Mouse (Mus musculus): ENCODE measurements around the gene Meis2. TPM values are rescaled to one million over a fixed set of nuclear protein-coding genes. Genes with fewer than 3 reads are reported as not detected.

The Meis2 gene
- total and polyA plus RNA-seq, 2 experiments from 2014 or later, result 106 to 204 TPM

DNA sequence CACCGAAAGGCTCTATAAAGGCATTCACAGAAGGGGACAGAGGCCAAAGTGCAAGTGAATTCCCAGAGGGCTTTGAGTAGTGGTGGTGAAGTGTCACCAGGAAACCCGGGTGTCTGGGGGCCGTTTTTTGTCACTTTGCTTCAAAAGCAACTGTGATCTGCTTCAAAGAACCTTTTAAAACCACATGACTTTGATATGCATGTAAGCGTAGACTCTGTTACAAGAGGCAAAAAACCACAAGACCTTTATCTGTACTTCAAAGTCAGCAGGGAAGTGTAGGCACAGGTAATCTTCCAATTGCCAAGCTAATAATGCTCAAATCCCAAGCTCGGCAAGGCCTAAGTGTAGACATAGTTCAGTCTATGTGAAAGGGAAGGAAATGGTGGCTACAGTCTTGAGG lies 87.0 kb downstream of the Meis2 start:
- H3K4me1 ChIP-seq (ENCODE audit: insufficient read depth), result peaks cover 3% of the 10 kb centered on the region
- WGBS, result 79% methylated on average over 5 of the region's 5 CpGs
- TF ChIP-seq CTCF (IDR thresholded peaks at IDR 0.05; ENCODE audit: low read depth), result no peak
- no peak overlapping the region for H3K4me3 ChIP-seq (ENCODE audit: low read depth, low read length)
- DNase-seq (no peak), ATAC-seq (no peak)
- 0 out of 2 replicates have a peak, but pooled peaks cover 5% of the 10 kb centered on the region for H3K36me3 ChIP-seq (ENCODE audit: insufficient read depth)
- no peak overlapping the region for H3K4me2 ChIP-seq (ENCODE audit: low read depth)
- no peaks in the 10 kb centered on the region for H3K9me3 ChIP-seq (ENCODE audit: low read length)
- no peak overlapping the region for H3K9ac ChIP-seq
- no peaks in the 10 kb centered on the region for H3K27me3 ChIP-seq (ENCODE audit: insufficient read depth, low read length)
- H3K27ac ChIP-seq (ENCODE audit: low read depth, low read length), result no peak overlapping the region

DNA sequence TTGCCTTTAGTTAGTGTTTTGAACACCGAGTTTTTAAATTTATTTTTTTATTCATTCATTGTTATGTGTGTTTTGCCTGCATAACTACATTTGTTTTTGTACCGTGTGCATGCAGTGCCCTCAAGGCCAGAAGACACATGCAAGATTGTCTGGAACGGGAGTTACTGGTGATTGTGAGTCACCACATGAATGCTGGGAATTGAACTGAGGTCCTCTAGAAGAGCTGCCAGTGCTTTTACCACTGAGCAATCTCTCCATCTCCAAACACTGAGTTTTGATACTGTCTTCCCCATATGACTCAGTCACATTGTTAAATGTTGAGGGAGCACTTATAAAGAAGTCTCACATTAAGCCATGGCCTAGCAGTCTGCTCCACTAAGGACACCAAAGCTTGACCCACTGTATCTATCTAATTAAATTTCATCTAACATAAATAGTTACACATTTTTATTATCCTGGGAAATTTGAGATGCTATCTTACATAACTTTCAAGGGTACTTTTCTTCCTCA lies 94.3 kb downstream of the Meis2 start:
- Histone ChIP-seq H3K9me3 (ENCODE audit: low read length) (no peaks in the 10 kb centered on the region), H3K4me2 (ENCODE audit: low read depth) (no peak overlapping the region), H3K27me3 (ENCODE audit: insufficient read depth, low read length) (no peaks in the 10 kb centered on the region), H3K4me3 (ENCODE audit: low read depth, low read length) (no peak overlapping the region), H3K36me3 (ENCODE audit: insufficient read depth) (no peaks in the 10 kb centered on the region), H3K9ac (no peak overlapping the region), H3K4me1 (ENCODE audit: insufficient read depth) (no peaks in the 10 kb centered on the region), H3K27ac (ENCODE audit: low read depth, low read length) (no peak overlapping the region)
- ATAC-seq, result no peak
- TF ChIP-seq CTCF (IDR thresholded peaks at IDR 0.05; ENCODE audit: low read depth), result no peak
- DNase-seq, result no peak
- WGBS, result 81% methylated on average over 3 of the region's 3 CpGs

DNA sequence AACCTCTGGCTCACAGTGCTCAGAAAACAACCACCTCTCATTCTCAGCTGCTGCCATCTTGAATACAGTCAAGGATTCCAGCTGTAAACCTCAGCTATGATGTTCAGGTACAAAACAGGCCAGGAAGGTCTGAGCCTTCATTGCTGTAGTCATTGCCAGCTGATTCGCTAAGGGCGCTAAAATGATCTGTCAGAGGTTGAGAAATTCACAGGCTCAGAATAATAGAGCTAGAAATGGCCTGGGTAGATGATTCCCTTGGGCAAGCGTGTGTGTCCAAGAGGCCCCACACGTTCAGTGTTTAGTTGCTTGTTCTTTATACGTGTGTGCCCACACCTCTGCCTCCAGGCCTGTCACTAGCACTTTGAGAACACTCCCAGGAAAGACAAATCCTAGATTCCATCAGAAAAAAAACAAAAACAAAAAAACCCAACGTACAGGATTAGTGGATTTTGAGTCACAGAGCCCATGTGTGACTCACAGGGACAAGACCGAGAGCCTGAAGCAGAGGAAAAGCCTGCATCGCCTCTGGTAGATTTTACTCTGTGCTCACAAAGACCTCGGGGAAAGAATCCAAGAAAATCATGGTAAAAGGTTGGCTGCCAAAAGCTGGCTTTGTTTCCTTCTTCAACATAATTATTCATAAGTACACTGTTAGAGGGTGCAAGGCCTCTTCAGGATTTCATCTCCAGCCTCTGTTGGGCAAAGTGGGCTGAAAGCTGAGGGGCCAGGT lies 95.4 kb downstream of the Meis2 start:
- Histone ChIP-seq H3K4me2 (ENCODE audit: low read depth) (no peak overlapping the region), H3K9me3 (ENCODE audit: low read length) (no peaks in the 10 kb centered on the region), H3K9ac (no peak overlapping the region), H3K4me3 (ENCODE audit: low read depth, low read length) (no peak overlapping the region), H3K4me1 (ENCODE audit: insufficient read depth) (0 out of 2 replicates have a peak, but pooled peaks cover 3% of the 10 kb centered on the region), H3K27me3 (ENCODE audit: insufficient read depth, low read length) (no peaks in the 10 kb centered on the region), H3K36me3 (ENCODE audit: insufficient read depth) (no peaks in the 10 kb centered on the region), H3K27ac (ENCODE audit: low read depth, low read length) (no peak overlapping the region)
- WGBS, result 50% methylated on average over 9 of the region's 9 CpGs
- no peak for DNase-seq
- no peak for TF ChIP-seq CTCF (IDR thresholded peaks at IDR 0.05; ENCODE audit: low read depth)
- peak; percentile 16; the same call in 1 of the 2 replicates for ATAC-seq

DNA sequence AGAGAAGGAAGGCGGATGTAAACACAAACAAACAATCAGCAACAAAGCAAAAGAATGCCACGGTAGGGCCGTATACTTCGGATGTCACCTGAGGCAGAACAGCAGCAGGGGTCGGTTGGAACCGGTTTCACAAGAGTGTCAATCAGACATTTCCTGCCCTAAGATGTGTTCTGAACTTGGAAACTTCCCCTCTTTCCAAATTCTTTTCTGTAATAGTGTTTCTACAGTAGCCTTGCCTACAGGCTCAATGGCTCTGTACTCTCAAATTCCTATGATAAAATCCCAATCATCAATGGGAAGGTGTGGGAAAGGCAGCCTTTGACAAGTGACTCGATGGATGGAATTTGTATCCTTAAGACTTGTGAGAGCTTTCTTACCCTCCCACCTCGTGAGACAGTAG lies 96.4 kb downstream of the Meis2 start:
- TF ChIP-seq CTCF (IDR thresholded peaks at IDR 0.05; ENCODE audit: low read depth), result no peak
- H3K36me3 ChIP-seq (ENCODE audit: insufficient read depth), result no peaks in the 10 kb centered on the region
- no peaks in the 10 kb centered on the region for H3K27me3 ChIP-seq (ENCODE audit: insufficient read depth, low read length)
- WGBS, result 78% methylated on average over 8 of the region's 8 CpGs
- no peaks in the 10 kb centered on the region for H3K9me3 ChIP-seq (ENCODE audit: low read length)
- no peak overlapping the region for H3K4me3 ChIP-seq (ENCODE audit: low read depth, low read length)
- DNase-seq, result no peak
- H3K27ac ChIP-seq (ENCODE audit: low read depth, low read length), result no peak overlapping the region
- no peak for ATAC-seq
- no peak overlapping the region for H3K4me2 ChIP-seq (ENCODE audit: low read depth)
- H3K4me1 ChIP-seq (ENCODE audit: insufficient read depth), result 0 out of 2 replicates have a peak, but pooled peaks cover 9% of the 10 kb centered on the region
- no peak overlapping the region for H3K9ac ChIP-seq

DNA sequence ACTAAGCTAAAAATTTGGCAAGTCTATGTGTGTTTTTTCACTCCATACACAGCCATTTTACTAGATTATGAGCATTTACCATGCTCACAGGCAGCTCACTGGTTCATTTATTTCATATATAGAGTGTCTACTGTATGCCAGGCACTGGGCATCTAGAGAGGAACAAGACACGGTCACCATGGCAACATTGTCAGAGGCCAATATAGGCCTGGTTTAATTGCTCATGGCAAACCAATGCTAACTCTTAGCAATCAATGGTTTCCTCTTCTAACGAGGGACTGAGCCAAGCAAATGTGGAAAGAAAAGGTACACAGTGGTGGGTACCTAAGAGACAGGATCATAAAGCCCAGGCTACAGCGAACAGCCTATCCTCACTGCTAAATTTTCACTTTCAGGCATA lies 100.7 kb downstream of the Meis2 start:
- Histone ChIP-seq H3K9me3 (ENCODE audit: low read length) (no peaks in the 10 kb centered on the region), H3K4me2 (ENCODE audit: low read depth) (no peak overlapping the region), H3K4me3 (ENCODE audit: low read depth, low read length) (no peak overlapping the region), H3K36me3 (ENCODE audit: insufficient read depth) (no peaks in the 10 kb centered on the region), H3K9ac (no peak overlapping the region), H3K27ac (ENCODE audit: low read depth, low read length) (peak overlapping the region; percentile 35), H3K4me1 (ENCODE audit: insufficient read depth) (0 out of 2 replicates have a peak, but pooled peaks cover 9% of the 10 kb centered on the region), H3K27me3 (ENCODE audit: insufficient read depth, low read length) (no peaks in the 10 kb centered on the region)
- ATAC-seq, result peak; percentile 58
- DNase-seq, result no peak
- no peak for TF ChIP-seq CTCF (IDR thresholded peaks at IDR 0.05; ENCODE audit: low read depth)
- WGBS, result 42% methylated on average over 3 of the region's 3 CpGs

DNA sequence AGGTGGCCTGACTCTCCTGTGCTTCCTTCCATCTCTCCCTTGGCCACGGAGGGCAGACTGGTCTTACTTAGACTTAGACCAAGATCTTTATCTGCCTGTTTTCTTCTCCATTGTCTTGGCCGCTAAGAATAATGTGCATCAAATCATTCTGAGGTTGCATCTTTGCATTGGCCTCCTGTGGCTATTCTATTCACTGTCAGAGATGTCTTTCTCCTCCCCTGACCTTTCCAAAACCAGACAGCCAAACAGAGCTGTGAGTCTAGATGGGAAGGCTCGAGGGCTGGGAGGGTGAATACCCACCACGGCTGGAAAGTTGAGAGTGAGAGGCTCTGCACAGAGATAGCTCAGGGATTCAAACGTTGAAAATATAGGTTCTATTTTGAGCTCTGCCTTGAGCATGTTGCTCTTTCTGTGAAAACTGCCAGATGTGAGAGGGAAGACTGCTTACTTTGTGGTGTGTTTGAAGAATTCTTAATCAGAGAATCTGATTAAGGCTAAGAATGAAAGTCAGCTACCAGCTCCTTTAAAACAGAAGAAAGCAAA lies 102.3 kb downstream of the Meis2 start:
- no peak for ATAC-seq

DNA sequence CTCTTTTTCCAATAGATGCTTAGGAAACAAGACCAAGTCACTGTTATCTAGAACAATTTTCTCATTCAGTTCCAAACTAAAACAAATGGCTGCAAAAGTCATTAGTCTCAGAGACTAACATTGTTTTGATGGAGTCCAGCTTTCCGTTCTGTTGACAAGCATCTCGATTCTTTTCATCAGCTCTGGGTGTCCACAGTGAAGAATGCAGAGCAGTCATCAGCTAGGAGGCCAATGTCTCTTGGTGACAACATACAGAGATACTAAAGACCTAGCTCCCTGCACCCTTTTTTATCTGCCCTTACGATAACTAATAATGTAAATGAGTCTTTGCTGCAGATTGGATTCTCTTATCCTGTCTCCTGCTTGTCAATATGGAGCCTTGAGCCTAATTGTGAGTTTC lies 102.9 kb downstream of the Meis2 start:
- ATAC-seq (no peak), DNase-seq (no peak)
- H3K9me3 ChIP-seq (ENCODE audit: low read length), result no peaks in the 10 kb centered on the region
- no peak overlapping the region for H3K4me3 ChIP-seq (ENCODE audit: low read depth, low read length)
- no peaks in the 10 kb centered on the region for H3K27me3 ChIP-seq (ENCODE audit: insufficient read depth, low read length)
- no peak overlapping the region for H3K4me2 ChIP-seq (ENCODE audit: low read depth)
- no peak for TF ChIP-seq CTCF (IDR thresholded peaks at IDR 0.05; ENCODE audit: low read depth)
- H3K36me3 ChIP-seq (ENCODE audit: insufficient read depth), result no peaks in the 10 kb centered on the region
- no peak overlapping the region for H3K9ac ChIP-seq
- 68% methylated on average over 3 of the region's 3 CpGs for WGBS
- H3K27ac ChIP-seq (ENCODE audit: low read depth, low read length), result no peak overlapping the region
- H3K4me1 ChIP-seq (ENCODE audit: insufficient read depth), result 0 out of 2 replicates have a peak, but pooled peaks cover 9% of the 10 kb centered on the region

More for the DNA sequence above, 102.3 kb downstream of the Meis2 start:
- Histone ChIP-seq H3K27ac (ENCODE audit: low read depth, low read length) (no peak overlapping the region), H3K9me3 (ENCODE audit: low read length) (no peaks in the 10 kb centered on the region), H3K4me2 (ENCODE audit: low read depth) (no peak overlapping the region), H3K4me3 (ENCODE audit: low read depth, low read length) (no peak overlapping the region), H3K27me3 (ENCODE audit: insufficient read depth, low read length) (no peaks in the 10 kb centered on the region), H3K4me1 (ENCODE audit: insufficient read depth) (0 out of 2 replicates have a peak, but pooled peaks cover 9% of the 10 kb centered on the region), H3K9ac (no peak overlapping the region), H3K36me3 (ENCODE audit: insufficient read depth) (no peaks in the 10 kb centered on the region)
- DNase-seq, result no peak
- WGBS, result 38% methylated on average over 5 of the region's 5 CpGs
- no peak for TF ChIP-seq CTCF (IDR thresholded peaks at IDR 0.05; ENCODE audit: low read depth)

Data from forebrain, postnatal 0 days (tissue).